Mouse (Mus musculus) G1E (cell line): ENCODE data around the gene Ccdc158. TPM values are rescaled to one million over a fixed set of nuclear protein-coding genes. Genes with fewer than 3 reads are reported as not detected.

Experiments
- ATAC-seq: 2 replicates; pipeline ENCODE4 v1.8.0; 2016; ENCODE audit warnings: mild to moderate bottlenecking; ENCODE audit not compliant: insufficient number of reproducible peaks, poor library complexity, low FRiP score, severe bottlenecking; ENCODE audit errors: extremely low read depth
- DNase-seq: peaks from one replicate; pipeline ENCODE4 v3.0.0; 2012; ENCODE audit warnings: low spot score
- H3K27me3 ChIP-seq: 2 replicates; pipeline ENCODE4 v1.6.1; 2012; ENCODE audit warnings: mild to moderate bottlenecking, low read length, inconsistent platforms; ENCODE audit not compliant: insufficient read depth
- H3K36me3 ChIP-seq: replicated peaks from 2 replicates; pipeline ENCODE3; 2012; ENCODE audit warnings: mild to moderate bottlenecking, inconsistent platforms
- H3K4me1 ChIP-seq: 2 replicates; pipeline ENCODE4 v1.6.1; 2012; ENCODE audit warnings: low read depth, low read length, inconsistent platforms, mixed read lengths; ENCODE audit not compliant: insufficient read depth
- H3K4me3 ChIP-seq: 2 replicates; pipeline ENCODE4 v1.5.1; 2012; ENCODE audit warnings: low read depth, mild to moderate bottlenecking, inconsistent platforms, low read length, moderate library complexity, mixed read lengths
- H3K9me3 ChIP-seq: replicated peaks from 2 replicates; pipeline ENCODE4 v1.6.1; 2012; ENCODE audit warnings: inconsistent platforms
- CTCF ChIP-seq: IDR thresholded peaks from 2 replicates; pipeline ENCODE4 v1.5.1; 2012; ENCODE audit warnings: low read depth, low read length, inconsistent platforms, mixed read lengths
- GATA1 ChIP-seq: IDR thresholded peaks from 2 replicates; pipeline ENCODE4 v1.6.1; 2012; ENCODE audit warnings: borderline replicate concordance, low read length, inconsistent platforms, mixed read lengths
- GATA2 ChIP-seq: IDR thresholded peaks from 2 replicates; pipeline ENCODE4 v1.6.1; 2012; ENCODE audit warnings: low read depth, low read length, inconsistent platforms, borderline replicate concordance
- POLR2AphosphoS5 ChIP-seq: IDR thresholded peaks from 2 replicates; pipeline ENCODE4 v1.6.1; 2012; ENCODE audit warnings: low read depth, low read length, inconsistent platforms; ENCODE audit not compliant: insufficient replicate concordance
- TAL1 ChIP-seq: conservative IDR thresholded peaks from 2 replicates; pipeline ENCODE4 v1.6.1; 2012; ENCODE audit warnings: low read depth, low read length, inconsistent platforms, mixed read lengths
- polyA plus RNA-seq: library from polyadenylated mRNA; stranded (reverse); fragments of >175 nt; gene quantifications from 2 replicates; pipeline ENCODE4 v1.2.3, GENCODE M21; 2012
- total RNA-seq, 2 experiments: library from RNA; stranded (forward) in 1 of 2; stranded (reverse) in 1 of 2; fragments of 200-1000 nt in 1 of 2; fragments of >200 nt in 1 of 2; fragmentation: Nextera tagmentation in 1 of 2; gene quantifications; 2 replicates each; pipeline ENCODE4 v1.2.3; 2014 to 2017

The Ccdc158 gene
- total RNA-seq (2014; fragmentation: Nextera tagmentation) (not detected in 2 replicates), total RNA-seq (2017) (0.05 and 0.23 TPM in 2 replicates), polyA plus RNA-seq (not detected in 2 replicates)

DNA sequence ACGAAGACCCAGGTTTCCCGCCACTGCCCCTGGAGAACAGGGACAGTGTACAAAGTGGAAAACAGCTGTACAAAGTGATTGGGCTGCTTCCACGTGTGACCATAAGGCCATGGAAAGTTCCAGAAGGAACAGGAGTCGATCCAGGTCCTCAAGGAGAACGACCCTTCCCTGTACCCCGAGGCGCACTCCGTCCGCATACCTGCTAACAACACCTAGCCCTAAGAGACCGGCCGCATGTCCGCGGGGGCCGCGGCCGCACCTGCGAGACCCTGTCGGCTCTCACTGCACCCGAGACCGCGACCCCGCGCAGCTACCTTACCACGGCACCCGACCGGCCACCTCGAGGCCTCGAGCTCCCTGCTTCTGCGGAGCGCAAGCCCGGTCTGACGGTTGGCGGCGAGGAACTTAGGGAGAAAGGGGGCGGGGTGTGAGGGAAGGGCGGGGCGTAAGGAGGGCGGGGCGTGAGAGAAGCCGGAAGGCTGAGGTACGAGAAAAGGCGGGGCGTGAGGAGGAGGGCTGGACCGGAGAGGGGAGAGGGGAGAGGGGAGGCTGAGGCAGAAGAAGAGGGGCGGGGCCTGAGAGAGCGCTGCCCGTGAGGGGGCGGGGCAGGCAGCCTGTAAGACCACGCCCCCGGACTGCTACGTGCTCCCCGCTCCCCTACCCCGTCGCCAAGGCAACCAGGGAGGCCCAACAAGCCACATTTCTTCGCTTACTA, at the start of gene Ccdc158:
Gene Ccdc158 (minus strand): TSS at position 413 of the 715 bp plus-strand sequence.
- no peaks in the 10 kb centered on the region for H3K4me1 ChIP-seq
- H3K27me3 ChIP-seq, result no peaks in the 10 kb centered on the region
- TF ChIP-seq CTCF (no peak), POLR2AphosphoS5 (no peak), TAL1 (no peak), GATA1 (no peak), GATA2 (no peak)
- no peaks in the 10 kb centered on the region; the same call in 1 of the 2 replicates for H3K9me3 ChIP-seq
- ATAC-seq (no peak), DNase-seq (no peak)
- no peaks in the 10 kb centered on the region for H3K36me3 ChIP-seq
- no peak within 1 kb of the TSS for H3K4me3 ChIP-seq

DNA sequence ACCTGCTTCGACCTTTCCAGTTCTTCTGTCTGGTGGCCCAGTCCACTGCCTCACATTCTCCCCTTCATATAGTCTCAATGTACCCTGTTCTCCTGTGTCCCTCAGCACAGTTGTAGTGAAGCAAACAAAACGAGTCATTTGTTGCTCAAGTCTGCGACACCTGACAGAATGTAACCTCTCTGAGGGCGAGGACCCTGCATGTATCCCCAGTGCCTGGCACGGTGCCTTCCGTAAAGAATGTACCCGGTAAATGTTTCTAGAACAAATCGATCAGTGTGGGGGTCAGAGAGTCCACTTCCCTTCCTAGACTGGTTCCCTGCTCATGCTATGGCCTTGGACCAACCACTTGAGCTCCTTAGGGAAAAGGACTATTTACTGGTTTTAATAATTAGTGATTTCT, 46.5 kb upstream of the Ccdc158 start:
- no peaks in the 10 kb centered on the region for H3K9me3 ChIP-seq
- ATAC-seq (no peak), DNase-seq (no peak)
- no peak overlapping the region for H3K4me3 ChIP-seq
- no peak for TF ChIP-seq GATA2
- no peak for TF ChIP-seq POLR2AphosphoS5
- TF ChIP-seq GATA1, result no peak
- TF ChIP-seq CTCF, result no peak
- no peak for TF ChIP-seq TAL1
- no peaks in the 10 kb centered on the region for H3K27me3 ChIP-seq
- H3K36me3 ChIP-seq, result no peaks in the 10 kb centered on the region
- no peaks in the 10 kb centered on the region for H3K4me1 ChIP-seq

DNA sequence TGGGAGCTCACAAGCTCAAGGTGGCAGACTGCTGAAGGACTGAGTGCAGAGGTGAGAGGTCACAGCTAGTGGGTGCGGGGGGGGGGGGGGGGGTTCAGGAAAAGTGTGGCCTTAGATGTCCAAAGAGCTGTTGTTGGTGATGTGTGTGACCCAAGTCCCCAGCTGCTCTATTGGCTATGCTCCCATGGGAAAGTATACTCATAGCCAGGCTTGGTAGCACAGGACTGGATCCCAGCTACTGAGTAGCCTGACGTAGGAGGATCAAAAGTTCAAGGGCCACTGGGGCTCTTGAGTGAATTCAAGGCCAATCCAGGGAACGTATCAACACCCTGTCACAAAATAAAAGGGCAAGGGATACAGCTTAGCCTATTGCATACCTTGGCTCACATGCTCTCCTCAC, 43.8 kb upstream of the Ccdc158 start:
- TF ChIP-seq TAL1 (no peak), GATA2 (no peak)
- no peaks in the 10 kb centered on the region for H3K36me3 ChIP-seq
- H3K4me3 ChIP-seq, result no peak overlapping the region
- DNase-seq (no peak), ATAC-seq (no peak)
- H3K27me3 ChIP-seq, result no peaks in the 10 kb centered on the region
- H3K9me3 ChIP-seq, result no peaks in the 10 kb centered on the region
- H3K4me1 ChIP-seq, result no peaks in the 10 kb centered on the region

DNA sequence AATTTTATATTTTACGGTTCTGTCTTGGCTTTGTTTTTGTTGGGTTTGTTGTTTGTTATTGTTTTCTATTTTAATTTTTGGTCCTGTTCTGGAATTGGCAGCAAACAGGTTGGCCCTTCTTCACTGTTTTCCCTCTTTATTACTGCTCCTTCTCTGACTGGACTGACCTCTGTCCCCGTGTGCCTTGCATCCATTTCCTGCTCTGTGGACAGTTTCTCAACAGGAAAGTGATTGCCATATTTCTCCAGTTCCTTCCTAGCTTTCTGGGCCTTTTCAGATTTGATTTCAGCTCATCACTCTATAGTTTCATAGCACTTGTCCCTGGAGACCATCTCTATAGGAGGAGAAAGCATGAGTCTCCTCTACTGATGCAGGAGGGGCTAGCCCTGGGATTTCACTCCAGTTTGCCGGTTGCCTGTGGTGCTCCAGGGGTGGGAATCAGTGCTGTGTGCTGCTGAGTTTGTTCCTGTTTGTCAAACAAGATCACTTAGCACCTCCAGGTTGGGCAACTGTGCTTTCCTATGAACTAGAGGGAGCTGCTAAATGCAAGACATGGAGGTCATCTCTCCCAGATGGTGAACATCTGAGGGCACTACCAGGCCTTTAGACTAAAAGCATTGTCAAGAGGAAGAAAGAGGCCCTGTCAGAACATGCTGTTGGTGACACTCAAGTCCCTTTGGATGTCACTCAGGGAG, 42.7 kb upstream of the Ccdc158 start:
- H3K4me1 ChIP-seq, result no peaks in the 10 kb centered on the region
- H3K4me3 ChIP-seq, result no peak overlapping the region
- no peak for TF ChIP-seq CTCF
- no peaks in the 10 kb centered on the region for H3K27me3 ChIP-seq
- DNase-seq (no peak), ATAC-seq (no peak)
- no peaks in the 10 kb centered on the region for H3K36me3 ChIP-seq
- H3K9me3 ChIP-seq, result no peaks in the 10 kb centered on the region

DNA sequence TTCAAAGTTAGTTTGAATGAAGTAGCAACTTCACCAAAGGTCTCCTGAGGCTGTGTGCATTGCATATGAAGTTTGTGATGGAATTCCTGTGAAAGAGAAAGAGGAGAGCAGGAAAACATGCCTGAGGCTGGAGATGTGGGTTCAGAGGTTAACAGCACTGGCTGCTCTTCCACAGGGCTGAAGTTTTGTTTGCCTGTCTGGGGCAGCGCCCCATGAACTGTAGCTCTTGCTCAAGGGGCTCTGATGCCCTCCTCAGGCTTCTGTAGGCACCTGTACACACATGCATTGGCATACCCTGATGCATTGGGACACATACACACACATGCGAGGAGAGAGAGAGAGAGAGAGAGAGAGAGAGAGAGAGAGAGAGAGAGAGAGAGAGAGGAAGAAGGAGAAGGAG, 40.8 kb upstream of the Ccdc158 start:
- Histone ChIP-seq H3K4me1 (no peaks in the 10 kb centered on the region), H3K9me3 (no peaks in the 10 kb centered on the region), H3K27me3 (no peaks in the 10 kb centered on the region), H3K4me3 (no peak overlapping the region), H3K36me3 (no peaks in the 10 kb centered on the region)
- DNase-seq, result no peak
- TF ChIP-seq POLR2AphosphoS5 (no peak), GATA2 (no peak)
- no peak for ATAC-seq

DNA sequence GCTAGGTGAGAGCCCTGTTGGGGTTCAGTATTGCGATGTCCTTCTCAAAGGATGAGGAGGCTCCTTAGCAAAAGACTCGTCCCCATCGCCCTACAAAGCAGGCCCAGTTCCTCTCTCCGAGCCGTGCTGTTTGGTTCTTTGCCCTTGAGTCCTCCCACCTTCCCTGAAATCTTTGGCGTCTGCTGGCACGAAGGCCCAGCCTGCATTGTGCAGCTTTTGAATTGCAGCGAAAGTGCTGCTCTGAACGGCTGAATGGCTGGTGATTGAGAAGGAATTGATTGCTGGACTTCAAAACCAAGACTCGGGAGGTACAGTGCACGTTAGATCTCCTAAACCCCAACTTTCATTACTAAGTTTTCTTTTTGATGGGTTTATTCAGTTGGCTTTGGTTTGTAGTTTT, 40.2 kb upstream of the Ccdc158 start:
- ATAC-seq, result no peak
- no peaks in the 10 kb centered on the region for H3K27me3 ChIP-seq
- H3K4me1 ChIP-seq, result no peaks in the 10 kb centered on the region
- H3K9me3 ChIP-seq, result no peaks in the 10 kb centered on the region
- no peak overlapping the region for H3K4me3 ChIP-seq
- no peaks in the 10 kb centered on the region for H3K36me3 ChIP-seq
- TF ChIP-seq CTCF (no peak), TAL1 (no peak), GATA2 (no peak), GATA1 (no peak), POLR2AphosphoS5 (no peak)
- no peak for DNase-seq

DNA sequence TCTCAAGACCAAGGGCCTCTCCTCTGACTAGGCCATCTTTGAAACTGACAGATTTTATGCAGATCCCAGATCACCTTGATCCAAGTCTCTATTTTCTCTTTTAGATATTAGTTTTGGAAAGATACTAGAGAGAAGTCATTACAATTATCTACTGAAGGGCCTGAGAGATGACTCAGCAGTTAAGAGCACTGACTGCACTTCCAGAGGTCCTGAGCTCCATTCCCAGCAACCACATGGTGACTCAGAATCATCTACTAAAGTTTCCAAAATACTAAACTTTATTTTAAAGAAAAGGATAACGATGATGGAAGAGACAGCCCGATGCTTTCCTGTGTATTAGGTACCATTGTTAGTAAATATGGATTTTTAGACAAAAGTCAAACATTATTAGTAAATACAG, 39.8 kb upstream of the Ccdc158 start:
- no peaks in the 10 kb centered on the region for H3K4me1 ChIP-seq
- no peak for DNase-seq
- no peak overlapping the region for H3K4me3 ChIP-seq
- TF ChIP-seq GATA2 (no peak), POLR2AphosphoS5 (no peak), GATA1 (no peak), TAL1 (no peak), CTCF (no peak)
- H3K27me3 ChIP-seq, result no peaks in the 10 kb centered on the region
- no peak for ATAC-seq
- H3K36me3 ChIP-seq, result no peaks in the 10 kb centered on the region
- H3K9me3 ChIP-seq, result no peaks in the 10 kb centered on the region
